Mouse (Mus musculus) liver, embryonic 14.5 days (tissue): ENCODE data around the gene Bsn. TPM values are rescaled to one million over a fixed set of nuclear protein-coding genes. Genes with fewer than 3 reads are reported as not detected.

ENCODE experiments used
- ATAC-seq: fragments of 200-750 bp; cut with Nextera tagmentation; 2 replicates; pipeline ENCODE4 v1.8.0; 2017; ENCODE audit warnings: moderate number of reproducible peaks, mild to moderate bottlenecking, moderate library complexity; ENCODE audit not compliant: insufficient read depth
- DNase-seq, 3 experiments: peaks; one replicate each; pipeline ENCODE4 v3.0.0-alpha.2; 2012 to 2013; ENCODE audit warnings: low read depth in 3 of 3, low spot score in 3 of 3
- H3K27ac ChIP-seq: fragments of 300-500 bp; sonication (generic); 2 replicates; pipeline ENCODE4 v1.5.1; 2014; ENCODE audit warnings: moderate library complexity, mild to moderate bottlenecking, control low read depth, inconsistent platforms
- H3K27me3 ChIP-seq: fragments of 300-500 bp; sonication (generic); 2 replicates; pipeline ENCODE4 v1.6.1; 2014; ENCODE audit warnings: mild to moderate bottlenecking, low read length, moderate library complexity; ENCODE audit not compliant: control insufficient read depth, insufficient read depth
- H3K36me3 ChIP-seq: fragments of 300-500 bp; sonication (generic); replicated peaks from 2 replicates; pipeline ENCODE4 v1.6.1; 2014; ENCODE audit warnings: low read depth; ENCODE audit not compliant: control insufficient read depth, insufficient read depth
- H3K4me1 ChIP-seq, 2 experiments: fragments of 200-500 bp in 1 of 2; fragments of 300-500 bp in 1 of 2; sonication (generic) in 1 of 2; replicated peaks; 2 replicates each; pipeline ENCODE4 v1.6.1; 2012 to 2014; ENCODE audit warnings: antibody characterized with exemption in 1 of 2, inconsistent platforms in 1 of 2, low read length in 1 of 2; ENCODE audit not compliant: control insufficient read depth in 2 of 2, insufficient read depth in 2 of 2
- H3K4me2 ChIP-seq: fragments of 300-500 bp; sonication (generic); 2 replicates; pipeline ENCODE4 v1.6.1; 2014; ENCODE audit warnings: low read depth, mild to moderate bottlenecking, control low read depth, moderate library complexity
- H3K4me3 ChIP-seq, 2 experiments: fragments of 200-500 bp in 1 of 2; fragments of 300-500 bp in 1 of 2; sonication (generic) in 1 of 2; 2 replicates each; pipeline ENCODE4 v1.5.1; 2012 to 2014; ENCODE audit warnings: low read depth in 2 of 2, low read length in 2 of 2, mild to moderate bottlenecking in 2 of 2, control low read depth in 1 of 2, inconsistent platforms in 1 of 2, moderate library complexity in 1 of 2; ENCODE audit not compliant: insufficient read depth in 1 of 2
- H3K9ac ChIP-seq: fragments of 300-500 bp; sonication (generic); replicated peaks from 2 replicates; pipeline ENCODE4 v1.6.1; 2014; ENCODE audit warnings: mild to moderate bottlenecking, control low read depth, moderate library complexity
- H3K9me3 ChIP-seq: fragments of 300-500 bp; sonication (generic); 2 replicates; pipeline ENCODE4 v1.6.1; 2016; ENCODE audit warnings: low read length, mixed read lengths; ENCODE audit not compliant: control insufficient read depth
- CTCF ChIP-seq: IDR thresholded peaks from 2 replicates; pipeline ENCODE4 v1.5.1; 2016; ENCODE audit warnings: antibody characterized with exemption, low read depth, control low read depth
- EP300 ChIP-seq: IDR thresholded peaks from 2 replicates; pipeline ENCODE4 v1.6.1; 2016; ENCODE audit warnings: antibody characterized with exemption, low read depth
- WGBS: fragments of 180-500 bp; shearing (Covaris S2); extraction: QIAGEN DNeasy Blood & Tissue Kit; methylation state at CpG from one replicate; pipeline ENCODE4 v1.1.7; 2014; ENCODE audit not compliant: insufficient replicate concordance; 5-methylcytosine and 5-hydroxymethylcytosine counted together
- polyA plus RNA-seq, 2 experiments: library from polyadenylated mRNA; depleted of rRNA in 1 of 2; stranded (reverse) in 1 of 2; unstranded in 1 of 2; fragments of >200 nt; fragmentation: Nextera tagmentation in 1 of 2; extraction: Ambion mirVana in 1 of 2; gene quantifications; 2 replicates each; pipeline versions ENCODE4 v1.2.1 to v1.2.3; 2012 to 2014

The Bsn gene
- polyA plus RNA-seq (2012; rRNA removed) (0.86 and 1.1 TPM in 2 replicates), polyA plus RNA-seq (2014; fragmentation: Nextera tagmentation; extraction: Ambion mirVana) (1.1 and 1.4 TPM in 2 replicates)

GRCm38 (mm10) chr9:108189787-108190679, at the start of gene Bsn:
Bsn (minus strand) TSS chr9:108190384.
- H3K4me1 ChIP-seq, result no peaks in the 10 kb centered on the region
- peaks cover 43% of the 10 kb centered on the region for H3K27me3 ChIP-seq
- H3K4me2 ChIP-seq, result peak within 1 kb of the TSS; percentile 71
- 3% methylated on average over 75 of the region's 91 CpGs for WGBS
- ATAC-seq (no peak), DNase-seq (no peak)
- H3K4me3 ChIP-seq, result peak within 1 kb of the TSS in 1 of 2 experiments; percentile 57; a peak in 2 of 4 replicates
- H3K9ac ChIP-seq, result no peak within 1 kb of the TSS
- TF ChIP-seq CTCF, result no peak
- no peak for TF ChIP-seq EP300
- no peaks in the 10 kb centered on the region for H3K36me3 ChIP-seq
- no peaks in the 10 kb centered on the region for H3K9me3 ChIP-seq
- H3K27ac ChIP-seq, result no peak within 1 kb of the TSS

DNA sequence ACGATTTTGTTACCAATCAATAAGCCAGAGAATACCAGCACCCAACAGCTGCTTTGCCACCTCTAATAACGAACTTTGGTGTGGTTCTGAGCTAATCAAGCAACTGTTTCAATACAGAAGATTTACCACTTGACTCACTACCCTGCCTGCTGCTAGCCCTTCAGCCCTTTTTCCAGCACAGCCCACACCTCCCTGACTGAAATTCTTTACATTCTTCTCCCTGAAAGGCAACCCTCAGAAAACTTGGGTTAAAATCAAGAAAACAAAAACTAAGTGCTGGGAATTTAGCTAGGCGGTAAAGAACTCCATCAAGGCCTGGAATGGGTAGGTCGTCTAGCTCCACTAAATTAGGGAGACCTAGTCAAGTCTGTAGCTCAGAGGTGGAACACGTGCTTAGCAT, 49.8 kb upstream of the Bsn start:
- Histone ChIP-seq H3K4me3 (no peak overlapping the region), H3K4me2 (no peak overlapping the region), H3K27ac (no peak overlapping the region), H3K9ac (no peak overlapping the region), H3K27me3 (no peaks in the 10 kb centered on the region), H3K36me3 (no peaks in the 10 kb centered on the region), H3K4me1 (no peaks in the 10 kb centered on the region), H3K9me3 (no peaks in the 10 kb centered on the region)
- no peak for TF ChIP-seq EP300
- no peak for TF ChIP-seq CTCF
- no peak for DNase-seq
- WGBS, result 71% methylated on average over 5 of the region's 5 CpGs
- ATAC-seq, result no peak

GRCm38 (mm10) chr9:108238831-108239230, 48.6 kb upstream of the Bsn start:
- Histone ChIP-seq H3K9me3 (no peaks in the 10 kb centered on the region), H3K36me3 (no peaks in the 10 kb centered on the region), H3K27me3 (no peaks in the 10 kb centered on the region), H3K4me2 (no peak overlapping the region), H3K9ac (no peak overlapping the region), H3K27ac (no peak overlapping the region), H3K4me3 (no peak overlapping the region), H3K4me1 (no peaks in the 10 kb centered on the region)
- ATAC-seq, result no peak
- 78% methylated on average over 3 of the region's 3 CpGs for WGBS
- DNase-seq, result no peak
- TF ChIP-seq EP300 (no peak), CTCF (no peak)

- Histone ChIP-seq H3K9me3 (no peaks in the 10 kb centered on the region), H3K4me3 (no peak overlapping the region), H3K27me3 (no peaks in the 10 kb centered on the region), H3K27ac (no peak overlapping the region), H3K9ac (no peak overlapping the region), H3K36me3 (no peaks in the 10 kb centered on the region), H3K4me2 (no peak overlapping the region), H3K4me1 (no peaks in the 10 kb centered on the region)
- 73% methylated on average over 2 of the region's 2 CpGs for WGBS
- DNase-seq (no peak), ATAC-seq (no peak)
- TF ChIP-seq CTCF (no peak), EP300 (no peak)
Measured at GRCm38 (mm10) chr9:108238402-108238801, 48.2 kb upstream of the Bsn start.

- TF ChIP-seq CTCF (no peak), EP300 (no peak)
- H3K27ac ChIP-seq, result no peak overlapping the region
- WGBS, result 73% methylated on average over 2 of the region's 2 CpGs
- H3K27me3 ChIP-seq, result no peaks in the 10 kb centered on the region
- H3K4me1 ChIP-seq, result no peaks in the 10 kb centered on the region
- H3K9me3 ChIP-seq, result no peaks in the 10 kb centered on the region
- H3K36me3 ChIP-seq, result no peaks in the 10 kb centered on the region
- no peak overlapping the region for H3K9ac ChIP-seq
- no peak for DNase-seq
- no peak overlapping the region for H3K4me2 ChIP-seq
- H3K4me3 ChIP-seq, result no peak overlapping the region
- no peak for ATAC-seq
Measured at GRCm38 (mm10) chr9:108234682-108235081, 44.5 kb upstream of the Bsn start.
